Mouse (Mus musculus) midbrain, embryonic 15.5 days (tissue): Measurements from ENCODE around the gene Col19a1. TPM values are rescaled to one million over a fixed set of nuclear protein-coding genes. Genes with fewer than 3 reads are reported as not detected.
A peak's percentile ranks its signal among the peaks of the same experiment; 100 is the strongest.
"Not testable (repeated sequence)": the region's sequence is repeated elsewhere in the genome, so short reads cannot be mapped to it uniquely, and the experiment has no call there.

Experiments used
- ATAC-seq: fragments of 200-750 bp; cut with Nextera tagmentation; replicated peaks from 2 replicates; pipeline ENCODE4 v1.8.0; 2017; ENCODE audit warnings: moderate TSS enrichment
- H3K27ac ChIP-seq: fragments of 300-500 bp; sonication (generic); 2 replicates; pipeline ENCODE4 v1.5.1; 2015; ENCODE audit warnings: mild to moderate bottlenecking, inconsistent platforms
- H3K27me3 ChIP-seq: fragments of 300-500 bp; sonication (generic); replicated peaks from 2 replicates; pipeline ENCODE4 v1.6.1; 2015; ENCODE audit warnings: inconsistent platforms
- H3K36me3 ChIP-seq: fragments of 300-500 bp; sonication (generic); replicated peaks from 2 replicates; pipeline ENCODE4 v1.6.1; 2015; ENCODE audit warnings: inconsistent platforms
- H3K4me1 ChIP-seq: fragments of 300-500 bp; sonication (generic); 2 replicates; pipeline ENCODE4 v1.6.1; 2015; ENCODE audit warnings: inconsistent platforms
- H3K4me2 ChIP-seq: fragments of 300-500 bp; sonication (generic); 2 replicates; pipeline ENCODE4 v1.6.1; 2015; ENCODE audit warnings: inconsistent platforms, mild to moderate bottlenecking, moderate library complexity
- H3K4me3 ChIP-seq: fragments of 300-500 bp; sonication (generic); 2 replicates; pipeline ENCODE4 v1.5.1; 2015; ENCODE audit warnings: mild to moderate bottlenecking, inconsistent platforms
- H3K9ac ChIP-seq: fragments of 300-500 bp; sonication (generic); 2 replicates; pipeline ENCODE4 v1.6.1; 2015; ENCODE audit warnings: mild to moderate bottlenecking, inconsistent platforms
- H3K9me3 ChIP-seq: fragments of 300-500 bp; sonication (generic); 2 replicates; pipeline ENCODE4 v1.6.1; 2016; ENCODE audit warnings: inconsistent platforms
- WGBS: fragments of 180-500 bp; shearing (Covaris S2); methylation state at CpG from one replicate; pipeline ENCODE4 v1.1.7; 2015; ENCODE audit warnings: mixed read lengths; 5-methylcytosine and 5-hydroxymethylcytosine counted together
- polyA plus RNA-seq: library from polyadenylated mRNA; unstranded; fragments of >200 nt; fragmentation: Nextera tagmentation; extraction: Ambion mirVana; gene quantifications from 2 replicates; pipeline ENCODE4 v1.2.1, GENCODE M21; 2015

Gene Col19a1
- polyA plus RNA-seq: 1.2 and 2.2 TPM in 2 replicates

DNA sequence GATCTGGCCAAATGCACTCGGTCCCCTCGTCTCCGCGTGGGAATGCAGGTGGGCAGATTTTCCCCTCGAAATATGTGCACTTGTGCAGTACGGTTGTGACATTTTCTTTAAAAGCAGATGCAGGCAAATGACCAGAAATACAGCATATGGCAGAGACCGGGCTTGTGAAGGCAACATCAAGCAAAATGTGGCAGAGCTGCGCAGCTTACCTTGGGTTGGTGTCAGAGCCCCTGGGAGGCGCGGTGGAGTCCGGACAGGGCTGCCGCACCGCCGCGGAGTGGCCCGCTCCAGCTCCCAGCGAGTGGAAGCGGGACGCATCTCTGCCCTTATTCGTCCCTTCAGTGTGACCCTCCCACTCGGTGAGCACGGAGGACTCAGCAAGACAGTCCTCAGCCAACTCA, at the start of gene Col19a1:
Col19a1 (minus strand) TSS at position 332 of the 401 bp plus-strand sequence.
- 1% methylated on average over 22 of the region's 22 CpGs for WGBS

GRCm38 (mm10) chr1:24633553-24634132, 46.4 kb upstream of the Col19a1 start:
- no peak overlapping the region for H3K27ac ChIP-seq
- no peaks in the 10 kb centered on the region for H3K4me1 ChIP-seq
- no peaks in the 10 kb centered on the region for H3K36me3 ChIP-seq
- H3K9ac ChIP-seq: no peak overlapping the region
- H3K4me3 ChIP-seq: no peak overlapping the region
- H3K27me3 ChIP-seq: no peaks in the 10 kb centered on the region
- no peak overlapping the region for H3K4me2 ChIP-seq
- ATAC-seq: no peak
- WGBS: 48% methylated on average over 14 of the region's 14 CpGs
- no peaks in the 10 kb centered on the region for H3K9me3 ChIP-seq

More for the DNA sequence above, at the start of gene Col19a1:
- peaks cover 23% of the 10 kb centered on the region for H3K27me3 ChIP-seq
- H3K4me1 ChIP-seq: peaks cover 15% of the 10 kb centered on the region; the same call in 1 of the 2 replicates
- no peak within 1 kb of the TSS for H3K27ac ChIP-seq
- H3K9ac ChIP-seq: peak within 1 kb of the TSS; percentile 43
- no peaks in the 10 kb centered on the region for H3K36me3 ChIP-seq
- H3K9me3 ChIP-seq: no peaks in the 10 kb centered on the region
- peak; percentile 77 for ATAC-seq
- H3K4me2 ChIP-seq: peak within 1 kb of the TSS; percentile 98
- peak within 1 kb of the TSS; percentile 56 for H3K4me3 ChIP-seq

DNA sequence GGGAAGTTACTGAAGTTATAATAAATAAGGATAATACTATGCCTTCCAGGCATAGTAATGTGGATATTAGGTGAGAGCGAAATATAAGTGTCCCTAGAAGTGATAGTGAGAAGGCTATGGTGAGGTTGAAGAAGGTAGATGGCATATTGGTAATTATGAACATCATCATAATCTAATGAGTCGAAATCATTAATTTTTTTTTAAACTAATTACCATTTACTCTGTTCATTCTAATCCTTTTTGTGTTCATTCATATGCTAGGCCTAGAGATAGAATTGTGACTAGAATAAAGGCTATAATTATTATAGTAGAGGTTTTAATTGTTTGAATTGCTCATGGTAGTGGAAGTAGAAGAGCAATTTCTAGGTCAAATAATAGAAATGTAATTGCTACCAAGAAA, 25.3 kb upstream of the Col19a1 start:
- not testable (repeated sequence) for H3K9me3 ChIP-seq, H3K4me1 ChIP-seq, H3K27me3 ChIP-seq, ATAC-seq, H3K9ac ChIP-seq, H3K27ac ChIP-seq, H3K36me3 ChIP-seq, H3K4me3 ChIP-seq, H3K4me2 ChIP-seq
- WGBS: 3% methylated on average over 2 of the region's 2 CpGs

- no peak for ATAC-seq
- Histone ChIP-seq H3K9ac (no peak overlapping the region), H3K27me3 (no peaks in the 10 kb centered on the region), H3K9me3 (no peaks in the 10 kb centered on the region), H3K36me3 (no peaks in the 10 kb centered on the region), H3K27ac (no peak overlapping the region), H3K4me3 (no peak overlapping the region), H3K4me1 (no peaks in the 10 kb centered on the region), H3K4me2 (no peak overlapping the region)
- 98% methylated on average over 19 of the region's 19 CpGs for WGBS
These were observed 7.8 kb upstream of the Col19a1 start for GRCm38 (mm10) chr1:24595096-24595495.

DNA sequence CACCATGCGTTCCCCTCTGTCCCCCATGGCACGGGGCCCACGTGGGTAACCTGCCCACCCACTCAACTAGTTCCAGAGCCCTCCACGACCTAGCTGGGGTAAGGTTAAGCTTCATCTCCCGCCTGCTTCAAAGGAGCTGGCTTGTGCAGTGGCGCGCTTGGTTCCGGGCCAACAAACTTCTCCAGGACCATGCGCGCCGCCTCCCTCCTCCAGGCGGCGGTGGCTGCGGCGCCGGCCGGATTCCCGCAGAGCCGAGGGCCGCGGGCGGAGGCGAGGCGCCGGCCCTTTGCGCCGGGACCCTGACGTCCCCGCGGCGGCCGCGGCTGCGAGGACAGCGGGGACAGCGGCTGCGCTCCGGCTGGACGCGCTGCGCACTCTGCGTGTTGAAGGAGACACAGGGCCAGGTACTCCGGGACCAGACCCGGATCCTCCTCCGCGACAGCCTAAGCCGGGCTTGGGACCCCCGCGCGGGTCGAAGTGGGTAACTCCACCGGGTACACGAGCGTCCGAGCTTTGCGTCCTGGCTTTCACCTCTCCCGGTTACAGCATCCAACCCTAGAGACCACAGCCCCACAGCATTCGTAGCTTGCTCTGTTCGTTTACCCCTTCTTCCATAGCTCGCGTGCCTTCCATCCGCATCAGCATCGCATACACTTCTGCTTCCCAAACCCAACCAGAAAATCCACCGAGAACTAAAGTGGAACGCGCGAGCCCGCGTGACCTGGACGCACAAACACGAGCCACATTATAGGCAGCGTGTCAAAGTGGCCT, 717 bp downstream of the Col19a1 start:
- under 1% methylated on average over 72 of the region's 72 CpGs for WGBS
- Histone ChIP-seq H3K27me3 (peaks cover 23% of the 10 kb centered on the region), H3K27ac (no peak overlapping the region), H3K36me3 (no peaks in the 10 kb centered on the region), H3K9ac (peak overlapping the region; percentile 43), H3K9me3 (no peaks in the 10 kb centered on the region), H3K4me1 (peaks cover 15% of the 10 kb centered on the region; the same call in 1 of the 2 replicates), H3K4me2 (peak overlapping the region; percentile 98), H3K4me3 (peak overlapping the region; percentile 56)
- peak; percentile 85 for ATAC-seq

- no peak for ATAC-seq
- no peaks in the 10 kb centered on the region for H3K27me3 ChIP-seq
- H3K9ac ChIP-seq: no peak overlapping the region
- no peak overlapping the region for H3K27ac ChIP-seq
- no peaks in the 10 kb centered on the region for H3K36me3 ChIP-seq
- no peaks in the 10 kb centered on the region for H3K9me3 ChIP-seq
- no peaks in the 10 kb centered on the region for H3K4me1 ChIP-seq
- H3K4me2 ChIP-seq: no peak overlapping the region
- 88% methylated on average over 8 of the region's 8 CpGs for WGBS
- H3K4me3 ChIP-seq: no peak overlapping the region
These were observed 14.7 kb downstream of the Col19a1 start for GRCm38 (mm10) chr1:24572602-24573001.

DNA sequence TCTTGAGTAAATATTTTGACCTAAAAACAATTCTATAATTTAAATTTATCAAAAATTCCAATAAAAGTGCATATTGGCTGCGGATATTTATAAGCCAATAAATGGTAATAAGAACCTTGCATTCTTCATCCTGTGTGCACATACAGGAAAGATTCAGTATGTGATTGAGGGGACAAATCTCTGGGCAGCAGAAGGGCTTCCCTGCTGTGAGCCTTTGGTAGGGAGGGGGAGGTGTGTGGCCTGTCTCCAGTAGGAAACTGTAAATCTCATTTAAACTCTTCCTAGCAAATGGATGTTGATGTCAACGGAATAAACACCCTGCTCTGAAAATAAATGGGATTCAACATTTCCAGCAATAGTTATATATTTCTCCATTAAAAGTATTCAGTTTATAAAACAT, 23.2 kb downstream of the Col19a1 start:
- Histone ChIP-seq H3K4me3 (no peak overlapping the region), H3K36me3 (no peaks in the 10 kb centered on the region), H3K4me2 (no peak overlapping the region), H3K9me3 (no peaks in the 10 kb centered on the region), H3K9ac (no peak overlapping the region), H3K4me1 (no peaks in the 10 kb centered on the region), H3K27me3 (no peaks in the 10 kb centered on the region), H3K27ac (no peak overlapping the region)
- WGBS: 51% methylated on average over 2 of the region's 2 CpGs
- ATAC-seq: no peak

DNA sequence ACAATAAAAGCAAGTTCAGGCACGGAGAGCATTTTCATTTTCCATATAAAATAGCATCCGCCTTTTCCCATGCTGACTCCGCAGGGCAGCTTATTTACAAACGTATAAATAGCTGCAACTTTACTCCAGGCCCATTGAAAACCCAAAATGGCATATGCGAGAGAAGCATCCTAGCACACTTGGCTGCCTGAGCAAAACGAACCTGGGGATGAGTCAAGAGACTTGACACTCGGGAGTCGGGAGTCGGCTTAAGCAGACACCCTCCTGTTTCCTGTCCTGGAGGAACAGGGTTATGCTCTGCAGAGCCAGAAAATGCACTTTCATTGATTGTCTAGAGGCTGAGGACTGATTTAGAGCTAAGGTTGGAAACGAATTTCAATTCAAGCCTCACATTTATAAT, 29.3 kb downstream of the Col19a1 start:
- Histone ChIP-seq H3K27ac (no peak overlapping the region), H3K4me2 (peak overlapping the region; percentile 1; the same call in 1 of the 2 replicates), H3K4me1 (peaks cover 5% of the 10 kb centered on the region; the same call in 1 of the 2 replicates), H3K9me3 (no peaks in the 10 kb centered on the region), H3K9ac (no peak overlapping the region), H3K4me3 (no peak overlapping the region), H3K36me3 (no peaks in the 10 kb centered on the region), H3K27me3 (no peaks in the 10 kb centered on the region)
- 42% methylated on average over 10 of the region's 10 CpGs for WGBS
- ATAC-seq: no peak

- ATAC-seq: no peak
- Histone ChIP-seq H3K27me3 (no peaks in the 10 kb centered on the region), H3K9ac (no peak overlapping the region), H3K27ac (no peak overlapping the region), H3K36me3 (no peaks in the 10 kb centered on the region), H3K9me3 (no peaks in the 10 kb centered on the region), H3K4me3 (no peak overlapping the region), H3K4me2 (no peak overlapping the region), H3K4me1 (peaks cover 5% of the 10 kb centered on the region; the same call in 1 of the 2 replicates)
- 49% methylated on average over 4 of the region's 4 CpGs for WGBS
These were observed 33.8 kb downstream of the Col19a1 start for GRCm38 (mm10) chr1:24553462-24553861.

DNA sequence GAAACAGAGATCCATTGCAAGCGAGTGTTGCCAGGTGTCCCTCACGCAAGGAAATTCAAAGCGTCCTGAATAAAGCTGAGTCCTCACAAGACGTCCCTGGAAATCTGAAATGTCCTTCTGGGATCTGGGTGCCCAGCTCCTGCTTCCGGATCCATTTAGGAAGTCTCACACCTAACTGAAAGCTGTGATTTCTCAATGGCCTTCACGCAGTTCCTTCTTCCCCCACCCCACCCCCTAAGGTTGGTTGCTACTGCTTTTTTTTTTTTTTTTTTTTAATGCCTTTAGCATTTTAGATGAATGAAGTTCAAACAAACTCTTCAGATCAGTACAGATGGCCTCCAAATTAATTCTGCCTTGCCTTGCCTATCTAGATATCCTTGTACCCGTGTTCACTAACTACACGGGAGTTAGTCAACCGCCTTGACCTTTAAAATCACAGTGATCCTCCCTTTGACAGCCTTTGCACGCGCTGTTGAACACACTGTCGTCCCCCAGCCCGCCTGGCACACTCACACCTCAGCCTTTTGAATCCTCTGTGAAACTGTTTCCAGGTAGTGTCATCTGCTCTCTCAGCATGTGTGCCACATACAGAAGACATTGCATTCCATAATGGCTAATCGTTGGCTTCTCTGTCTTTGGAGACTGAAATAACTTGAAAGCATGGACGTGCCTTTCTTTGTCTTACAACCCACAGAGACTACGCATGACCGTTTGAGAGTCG, 36.6 kb downstream of the Col19a1 start:
- no peak overlapping the region for H3K9ac ChIP-seq
- H3K36me3 ChIP-seq: no peaks in the 10 kb centered on the region
- ATAC-seq: no peak
- H3K27me3 ChIP-seq: no peaks in the 10 kb centered on the region
- H3K4me3 ChIP-seq: no peak overlapping the region
- no peak overlapping the region for H3K27ac ChIP-seq
- H3K4me2 ChIP-seq: no peak overlapping the region
- 81% methylated on average over 18 of the region's 18 CpGs for WGBS
- no peaks in the 10 kb centered on the region for H3K4me1 ChIP-seq
- no peaks in the 10 kb centered on the region for H3K9me3 ChIP-seq

GRCm38 (mm10) chr1:24550031-24550430, 37.2 kb downstream of the Col19a1 start:
- 69% methylated on average over 10 of the region's 10 CpGs for WGBS
- Histone ChIP-seq H3K4me2 (no peak overlapping the region), H3K9ac (no peak overlapping the region), H3K27me3 (no peaks in the 10 kb centered on the region), H3K36me3 (no peaks in the 10 kb centered on the region), H3K4me3 (no peak overlapping the region), H3K27ac (no peak overlapping the region), H3K9me3 (no peaks in the 10 kb centered on the region), H3K4me1 (no peaks in the 10 kb centered on the region)
- ATAC-seq: no peak

DNA sequence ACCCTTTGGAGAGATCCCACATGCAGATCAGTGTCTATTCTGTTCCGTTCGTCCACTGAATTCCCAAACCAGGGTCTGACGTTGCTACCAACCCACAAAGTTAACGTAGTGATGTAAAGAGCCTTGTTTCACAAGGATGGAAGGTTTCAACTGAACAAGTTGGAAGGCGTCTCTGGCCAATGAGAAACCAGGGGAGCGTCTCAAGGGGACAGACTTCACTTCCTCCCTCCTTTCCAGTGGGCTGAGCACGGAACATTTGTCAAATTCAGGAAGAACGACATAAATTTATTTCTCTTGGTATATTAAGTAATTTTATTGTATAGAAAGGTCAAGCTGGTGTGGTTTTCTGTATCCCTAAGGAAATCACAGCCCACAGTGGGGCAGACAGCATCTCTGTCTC, 38.2 kb downstream of the Col19a1 start:
- Histone ChIP-seq H3K4me1 (no peaks in the 10 kb centered on the region), H3K4me2 (no peak overlapping the region), H3K4me3 (no peak overlapping the region), H3K27me3 (no peaks in the 10 kb centered on the region), H3K9ac (no peak overlapping the region), H3K36me3 (no peaks in the 10 kb centered on the region), H3K9me3 (no peaks in the 10 kb centered on the region), H3K27ac (no peak overlapping the region)
- ATAC-seq: no peak
- WGBS: 89% methylated on average over 8 of the region's 8 CpGs
